Mouse (Mus musculus) hindbrain, postnatal 0 days (tissue): ENCODE data around the gene Ctps. TPM values are rescaled to one million over a fixed set of nuclear protein-coding genes. Genes with fewer than 3 reads are reported as not detected.
A peak's percentile ranks its signal among the peaks of the same experiment; 100 is the strongest.
"Not testable (repeated sequence)": the region's sequence is repeated elsewhere in the genome, so short reads cannot be mapped to it uniquely, and the experiment has no call there.

ENCODE experiments used
- ATAC-seq: fragments of 200-750 bp; cut with Nextera tagmentation; 2 replicates; pipeline ENCODE4 v1.8.0; 2017; ENCODE audit warnings: mild to moderate bottlenecking, moderate TSS enrichment, moderate library complexity
- DNase-seq: peaks from one replicate; pipeline ENCODE4 v3.0.0-alpha.2; 2015; ENCODE audit warnings: low spot score
- H3K27ac ChIP-seq: fragments of 300-500 bp; sonication (generic); 2 replicates; pipeline ENCODE4 v1.5.1; 2014; ENCODE audit warnings: mild to moderate bottlenecking
- H3K27me3 ChIP-seq: fragments of 300-500 bp; sonication (generic); 2 replicates; pipeline ENCODE4 v1.6.1; 2014; ENCODE audit warnings: low read length, mixed read lengths; ENCODE audit not compliant: insufficient read depth
- H3K36me3 ChIP-seq: fragments of 300-500 bp; sonication (generic); 2 replicates; pipeline ENCODE4 v1.6.1; 2014; ENCODE audit warnings: low read length, mixed read lengths; ENCODE audit not compliant: insufficient read depth
- H3K4me1 ChIP-seq: fragments of 300-500 bp; sonication (generic); 2 replicates; pipeline ENCODE4 v1.6.1; 2014; ENCODE audit warnings: antibody characterized with exemption, low read length, mixed read lengths; ENCODE audit not compliant: insufficient read depth
- H3K4me2 ChIP-seq: fragments of 300-500 bp; sonication (generic); 2 replicates; pipeline ENCODE4 v1.6.1; 2014; ENCODE audit warnings: low read depth, mild to moderate bottlenecking, low read length, moderate library complexity, mixed read lengths
- H3K4me3 ChIP-seq: fragments of 300-500 bp; sonication (generic); 2 replicates; pipeline ENCODE4 v1.5.1; 2014; ENCODE audit warnings: low read length
- H3K9ac ChIP-seq: fragments of 300-500 bp; sonication (generic); replicated peaks from 2 replicates; pipeline ENCODE4 v1.6.1; 2014; ENCODE audit warnings: mild to moderate bottlenecking, low read length, moderate library complexity, mixed read lengths
- H3K9me3 ChIP-seq: fragments of 300-500 bp; sonication (generic); 2 replicates; pipeline ENCODE4 v1.6.1; 2016; ENCODE audit warnings: low read length, mixed read lengths
- CTCF ChIP-seq: IDR thresholded peaks from 2 replicates; pipeline ENCODE4 v1.5.1; 2016; ENCODE audit warnings: antibody characterized with exemption, control low read depth, low read depth
- WGBS: fragments of 180-500 bp; shearing (Covaris S2); extraction: QIAGEN DNeasy Blood & Tissue Kit; methylation state at CpG from one replicate; pipeline ENCODE4 v1.1.7; 2014; 5-methylcytosine and 5-hydroxymethylcytosine counted together
- polyA plus RNA-seq: library from polyadenylated mRNA; unstranded; fragments of >200 nt; fragmentation: Nextera tagmentation; extraction: Ambion mirVana; gene quantifications from 2 replicates; pipeline ENCODE4 v1.2.1, GENCODE M21; 2015
- total RNA-seq: library from RNA; depleted of rRNA; stranded (reverse); fragments of >200 nt; gene quantifications from 2 replicates; pipeline ENCODE4 v1.2.3, GENCODE M21; 2014

Gene Ctps
- total and polyA plus RNA-seq, 2 experiments from 2014 or later: 52.0 to 65.0 TPM

GRCm38 (mm10) chr4:120612304-120613080 is 42.4 kb upstream of the Ctps start:
- Histone ChIP-seq H3K36me3 (no peaks in the 10 kb centered on the region), H3K4me1 (0 out of 2 replicates have a peak, but pooled peaks cover 6% of the 10 kb centered on the region), H3K27me3 (no peaks in the 10 kb centered on the region), H3K9me3 (no peaks in the 10 kb centered on the region), H3K4me2 (peak overlapping the region; percentile 21; the same call in 1 of the 2 replicates), H3K27ac (no peak overlapping the region), H3K4me3 (no peak overlapping the region), H3K9ac (no peak overlapping the region; the same call in 1 of the 2 replicates)
- DNase-seq (no peak), ATAC-seq (no peak)
- no peak for TF ChIP-seq CTCF
- 26% methylated on average over 9 of the region's 9 CpGs for WGBS

GRCm38 (mm10) chr4:120611005-120611404 is 40.9 kb upstream of the Ctps start:
- TF ChIP-seq CTCF: no peak
- H3K27me3 ChIP-seq: no peaks in the 10 kb centered on the region
- no peak overlapping the region for H3K27ac ChIP-seq

GRCm38 (mm10) chr4:120606941-120607340 is 36.9 kb upstream of the Ctps start:
- no peak for TF ChIP-seq CTCF
- Histone ChIP-seq H3K36me3 (no peaks in the 10 kb centered on the region), H3K4me1 (no peaks in the 10 kb centered on the region), H3K4me2 (no peak overlapping the region), H3K4me3 (no peak overlapping the region), H3K9ac (no peak overlapping the region), H3K27ac (no peak overlapping the region), H3K9me3 (no peaks in the 10 kb centered on the region), H3K27me3 (no peaks in the 10 kb centered on the region)
- DNase-seq (no peak), ATAC-seq (peak; percentile 41; the same call in 1 of the 2 replicates)
- 9% methylated on average over 3 of the region's 3 CpGs for WGBS

More at GRCm38 (mm10) chr4:120611005-120611404, 40.9 kb upstream of the Ctps start:
- H3K4me1 ChIP-seq: 0 out of 2 replicates have a peak, but pooled peaks cover 6% of the 10 kb centered on the region
- no peak for ATAC-seq
- H3K4me3 ChIP-seq: no peak overlapping the region
- H3K4me2 ChIP-seq: no peak overlapping the region
- H3K9me3 ChIP-seq: no peaks in the 10 kb centered on the region
- 66% methylated on average over 3 of the region's 3 CpGs for WGBS
- H3K9ac ChIP-seq: no peak overlapping the region
- DNase-seq: no peak
- no peaks in the 10 kb centered on the region for H3K36me3 ChIP-seq

GRCm38 (mm10) chr4:120602669-120603068 is 32.6 kb upstream of the Ctps start:
- Histone ChIP-seq H3K27ac (no peak overlapping the region), H3K27me3 (no peaks in the 10 kb centered on the region), H3K4me3 (no peak overlapping the region), H3K9ac (no peak overlapping the region), H3K36me3 (no peaks in the 10 kb centered on the region), H3K4me1 (no peaks in the 10 kb centered on the region), H3K9me3 (no peaks in the 10 kb centered on the region), H3K4me2 (no peak overlapping the region)
- DNase-seq (no peak), ATAC-seq (no peak)
- no peak for TF ChIP-seq CTCF
- 65% methylated on average over 3 of the region's 3 CpGs for WGBS

- no peak for DNase-seq
- 69% methylated on average over 1 of the region's 1 CpGs for WGBS
- ATAC-seq: 0 out of 2 replicates have a peak, but pooled peaks have one; percentile 35
- H3K4me2 ChIP-seq: no peak overlapping the region
- H3K4me3 ChIP-seq: no peak overlapping the region
- no peaks in the 10 kb centered on the region for H3K36me3 ChIP-seq
- no peaks in the 10 kb centered on the region for H3K4me1 ChIP-seq
- H3K9me3 ChIP-seq: no peaks in the 10 kb centered on the region
- H3K9ac ChIP-seq: no peak overlapping the region
- H3K27ac ChIP-seq: no peak overlapping the region
- no peaks in the 10 kb centered on the region for H3K27me3 ChIP-seq
- TF ChIP-seq CTCF: no peak
These were observed 31.7 kb upstream of the Ctps start for GRCm38 (mm10) chr4:120601774-120602173.

GRCm38 (mm10) chr4:120598922-120599321 is 28.8 kb upstream of the Ctps start:
- H3K9me3 ChIP-seq: no peaks in the 10 kb centered on the region
- H3K4me1 ChIP-seq: no peaks in the 10 kb centered on the region
- no peak overlapping the region for H3K4me2 ChIP-seq
- no peaks in the 10 kb centered on the region for H3K27me3 ChIP-seq
- DNase-seq (no peak), ATAC-seq (no peak)
- H3K36me3 ChIP-seq: no peaks in the 10 kb centered on the region
- no peak overlapping the region for H3K9ac ChIP-seq
- TF ChIP-seq CTCF: no peak
- no peak overlapping the region for H3K27ac ChIP-seq
- no peak overlapping the region for H3K4me3 ChIP-seq
- 25% methylated on average over 2 of the region's 2 CpGs for WGBS

GRCm38 (mm10) chr4:120596210-120596609 is 26.1 kb upstream of the Ctps start:
- H3K36me3 ChIP-seq, H3K9me3 ChIP-seq, H3K4me3 ChIP-seq, H3K27ac ChIP-seq, H3K27me3 ChIP-seq, H3K4me2 ChIP-seq, H3K9ac ChIP-seq, H3K4me1 ChIP-seq, ATAC-seq, DNase-seq: not testable (repeated sequence)
- WGBS: 95% methylated on average over 1 of the region's 1 CpGs
